Mouse (Mus musculus) lung, postnatal 36 days (tissue): ENCODE measurements at regions not wholly inside any gene's neighbourhood (a gene's known extent, or its start where the extent isn't known, plus 50 kb on each side); places are given as distances from the start of the nearest gene placed in this dataset.
A peak's percentile ranks its signal among the peaks of the same experiment; 100 is the strongest.
"Not testable (repeated sequence)": the region's sequence is repeated elsewhere in the genome, so short reads cannot be mapped to it uniquely, and the experiment has no call there.

Source experiments
- DNase-seq: peaks from one replicate; pipeline ENCODE4 v3.0.0; 2022; ENCODE audit warnings: mixed read lengths

- DNase-seq, result not testable (repeated sequence)
These were observed 139.7 kb downstream of the Tex13c3 start for GRCm38 (mm10) chrX:19341231-19342007.

GRCm38 (mm10) chrX:19313286-19313685 is 167.8 kb downstream of the Tex13c3 start:
- DNase-seq, result no peak

- no peak for DNase-seq
These were observed 169.1 kb downstream of the Tex13c3 start for GRCm38 (mm10) chrX:19311809-19312559.

- no peak for DNase-seq
These were observed 169.7 kb downstream of the Tex13c3 start for GRCm38 (mm10) chrX:19311377-19311776.

GRCm38 (mm10) chrX:19288171-19288570 is 192.9 kb downstream of the Tex13c3 start:
- no peak for DNase-seq

- DNase-seq, result no peak
These were observed 194.7 kb downstream of the Tex13c3 start for GRCm38 (mm10) chrX:19286431-19286830.

GRCm38 (mm10) chrX:19285773-19286172 is 195.3 kb downstream of the Tex13c3 start:
- DNase-seq, result no peak

GRCm38 (mm10) chrX:19283078-19283477 is 198.0 kb downstream of the Tex13c3 start:
- DNase-seq, result no peak

GRCm38 (mm10) chrX:19264237-19264636 is 216.9 kb downstream of the Tex13c3 start:
- DNase-seq, result no peak

GRCm38 (mm10) chrX:19246777-19247619 is 234.1 kb downstream of the Tex13c3 start:
- DNase-seq, result no peak

- peak; percentile 50 for DNase-seq
These were observed 243.3 kb downstream of the Tex13c3 start for GRCm38 (mm10) chrX:19237738-19238261.

- DNase-seq, result peak; percentile 9
These were observed 243.9 kb downstream of the Tex13c3 start for GRCm38 (mm10) chrX:19237048-19237737.

- no peak for DNase-seq
These were observed 245.7 kb downstream of the Tex13c3 start for GRCm38 (mm10) chrX:19235449-19235848.

GRCm38 (mm10) chrX:19231823-19232222 is 249.3 kb downstream of the Tex13c3 start:
- DNase-seq, result no peak

GRCm38 (mm10) chrX:19223336-19223735 is 257.8 kb downstream of the Tex13c3 start:
- no peak for DNase-seq

- DNase-seq, result no peak
These were observed 260.2 kb downstream of the Tex13c3 start for GRCm38 (mm10) chrX:19220785-19221496.

GRCm38 (mm10) chrX:19219727-19220126 is 261.4 kb downstream of the Tex13c3 start:
- DNase-seq, result no peak

- DNase-seq, result no peak
These were observed 261.8 kb downstream of the Tex13c3 start for GRCm38 (mm10) chrX:19219301-19219700.

GRCm38 (mm10) chrX:19206420-19206819 is 274.7 kb downstream of the Tex13c3 start:
- peak; percentile 9 for DNase-seq

- no peak for DNase-seq
These were observed 278.6 kb downstream of the Tex13c3 start for GRCm38 (mm10) chrX:19202542-19202941.

GRCm38 (mm10) chrX:19201383-19201782 is 279.7 kb downstream of the Tex13c3 start:
- peak; percentile 8 for DNase-seq

- DNase-seq, result no peak
These were observed 281.6 kb downstream of the Tex13c3 start for GRCm38 (mm10) chrX:19199531-19199930.
